Mouse (Mus musculus): Measurements from ENCODE around the gene Hsd17b13.

GRCm38 (mm10) chr5:103954638-103955037 lies 22.6 kb downstream of the Hsd17b13 start:
- no peak for TF ChIP-seq POLR2A (IDR thresholded peaks at IDR 0.05; ENCODE audit: insufficient read depth, low read depth, low read length)
- no peak for TF ChIP-seq CTCF (IDR thresholded peaks at IDR 0.05; ENCODE audit: insufficient read depth, low read depth, low read length)
